Mouse (Mus musculus) liver, adult 2 months (tissue): ENCODE measurements around the gene Rpl19. TPM values are rescaled to one million over a fixed set of nuclear protein-coding genes. Genes with fewer than 3 reads are reported as not detected.
A peak's percentile ranks its signal among the peaks of the same experiment; 100 is the strongest.

ENCODE experiments used
- DNase-seq: peaks from one replicate; pipeline ENCODE4 v3.0.0-alpha.2; 2011; ENCODE audit warnings: low read depth, low spot score; ENCODE audit errors: extremely low read depth
- H3K27ac ChIP-seq: fragments of 200-500 bp; replicated peaks from 2 replicates; pipeline ENCODE4 v1.5.1; 2012; ENCODE audit warnings: low read depth, mild to moderate bottlenecking, control low read depth, inconsistent platforms, low read length; ENCODE audit not compliant: insufficient read depth
- H3K27me3 ChIP-seq: fragments of 200-500 bp; 2 replicates; pipeline ENCODE4 v1.6.1; 2012; ENCODE audit warnings: mild to moderate bottlenecking, moderate library complexity, low read length, inconsistent platforms; ENCODE audit not compliant: control insufficient read depth, insufficient read depth
- H3K36me3 ChIP-seq: fragments of 200-500 bp; 2 replicates; pipeline ENCODE4 v1.6.1; 2012; ENCODE audit warnings: low read length, inconsistent platforms; ENCODE audit not compliant: control insufficient read depth, insufficient read depth
- H3K4me1 ChIP-seq: fragments of 200-500 bp; 2 replicates; pipeline ENCODE4 v1.6.1; 2011; ENCODE audit warnings: low read length; ENCODE audit not compliant: control insufficient read depth, insufficient read depth
- H3K4me3 ChIP-seq: fragments of 200-500 bp; 2 replicates; pipeline ENCODE4 v1.5.1; 2011; ENCODE audit warnings: low read depth, mild to moderate bottlenecking, control low read depth, low read length, moderate library complexity; ENCODE audit not compliant: insufficient read depth
- H3K79me2 ChIP-seq: fragments of 200-500 bp; 2 replicates; pipeline ENCODE4 v1.6.1; 2012; ENCODE audit warnings: inconsistent platforms, mild to moderate bottlenecking, low read length, moderate library complexity; ENCODE audit not compliant: control insufficient read depth, insufficient read depth
- H3K9ac ChIP-seq: fragments of 200-500 bp; 2 replicates; pipeline ENCODE4 v1.6.1; 2012; ENCODE audit warnings: low read depth, mild to moderate bottlenecking, control low read depth, inconsistent platforms, low read length
- CTCF ChIP-seq: fragments of 200-500 bp; IDR thresholded peaks from 2 replicates; pipeline ENCODE4 v1.5.1; 2011; ENCODE audit warnings: low read depth, low read length, control low read depth
- POLR2A ChIP-seq: fragments of 200-500 bp; IDR thresholded peaks from 2 replicates; pipeline ENCODE4 v1.6.1; 2011; ENCODE audit warnings: low read length, control low read depth; ENCODE audit not compliant: insufficient read depth; ENCODE audit errors: extremely low read depth
- WGBS: fragments of 180-500 bp; shearing (Covaris S2); methylation state at CpG from one replicate; pipeline ENCODE4 v1.1.7; 2018; 5-methylcytosine and 5-hydroxymethylcytosine counted together
- polyA plus RNA-seq: library from polyadenylated mRNA; depleted of rRNA; stranded (reverse); fragments of >200 nt; gene quantifications from 2 replicates; pipeline ENCODE4 v1.2.3, GENCODE M21; 2012
- total RNA-seq: library from RNA; depleted of rRNA; stranded (reverse); fragments of >200 nt; gene quantifications from 2 replicates; pipeline ENCODE4 v1.2.3, GENCODE M21; 2014

Rpl19 gene
- total and polyA plus RNA-seq, 2 experiments, result 224 to 614 TPM

DNA sequence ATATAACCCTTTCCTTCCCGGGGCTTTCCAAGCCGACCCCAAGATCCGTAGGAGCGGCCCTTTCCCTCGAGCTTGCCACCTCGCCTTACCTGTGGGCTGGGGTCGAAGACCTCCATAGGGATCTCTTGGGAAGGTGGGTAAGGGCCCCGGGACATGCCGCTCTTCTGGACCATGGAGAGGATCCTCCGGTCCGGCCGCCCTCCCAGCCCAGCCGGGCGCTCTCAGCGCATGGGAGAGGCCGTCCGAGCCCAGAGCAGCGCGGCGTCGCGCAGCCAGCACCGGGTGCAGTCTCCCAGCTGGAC is 4.3 kb upstream of the Rpl19 start:
- Histone ChIP-seq H3K79me2 (peaks cover 4% of the 10 kb centered on the region), H3K27me3 (peaks cover 4% of the 10 kb centered on the region; the same call in 1 of the 2 replicates), H3K4me3 (peak overlapping the region; percentile 69), H3K36me3 (no peaks in the 10 kb centered on the region), H3K4me1 (peaks cover 6% of the 10 kb centered on the region; the same call in 1 of the 2 replicates), H3K9ac (peak overlapping the region; percentile 84), H3K27ac (no peak overlapping the region)
- no peak for DNase-seq
- WGBS, result under 1% methylated on average over 21 of the region's 23 CpGs
- TF ChIP-seq CTCF, result no peak
- TF ChIP-seq POLR2A, result no peak

DNA sequence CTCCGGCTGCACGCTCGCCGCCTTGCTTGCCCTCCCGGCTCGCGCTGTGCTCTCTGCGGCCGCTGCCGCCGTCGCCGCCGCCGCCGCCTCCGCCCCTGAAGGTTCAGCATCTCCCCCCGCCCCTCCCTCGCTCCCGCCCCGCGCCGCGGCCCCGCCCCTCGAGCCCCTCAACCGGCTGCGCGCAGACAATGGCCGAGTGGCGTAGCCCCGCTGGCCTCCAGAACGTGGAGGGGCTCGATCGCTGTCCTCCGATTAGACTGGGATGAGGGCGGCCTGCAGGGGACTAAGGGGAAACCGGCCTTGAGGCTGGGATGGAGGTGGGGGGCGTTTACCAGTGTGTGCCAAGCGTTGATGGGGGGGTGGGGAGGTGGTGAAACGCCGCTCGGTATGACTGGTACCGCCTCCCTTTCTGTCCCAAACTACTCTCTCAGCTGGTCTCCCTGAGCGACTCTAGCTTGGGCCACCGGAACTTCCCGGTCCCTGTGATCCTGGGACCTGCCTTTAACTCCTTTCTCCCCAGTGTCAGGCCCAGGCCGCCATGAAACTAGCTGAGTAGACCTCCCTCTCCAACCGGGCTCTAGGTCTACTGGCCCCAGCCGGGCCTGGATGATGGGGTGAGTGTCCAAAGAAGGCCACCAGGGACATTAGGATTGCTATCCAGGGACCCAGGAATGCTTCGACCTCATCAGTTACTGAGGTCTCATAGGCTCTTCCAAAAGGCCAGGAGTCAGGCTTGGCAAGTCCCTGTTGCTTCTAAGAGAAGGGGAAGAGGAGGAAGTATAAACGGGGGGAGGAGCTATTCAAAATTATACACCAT is 3.7 kb upstream of the Rpl19 start, which contains the start of gene Cacnb1:
Gene Cacnb1 (minus strand): TSS at position 480 of the 817 bp plus-strand sequence.
- Histone ChIP-seq H3K79me2 (peaks cover 7% of the 10 kb centered on the region), H3K27ac (peak within 1 kb of the TSS; percentile 58), H3K4me3 (peak within 1 kb of the TSS; percentile 69), H3K27me3 (peaks cover 4% of the 10 kb centered on the region; the same call in 1 of the 2 replicates), H3K9ac (peak within 1 kb of the TSS; percentile 84), H3K4me1 (peaks cover 6% of the 10 kb centered on the region; the same call in 1 of the 2 replicates), H3K36me3 (no peaks in the 10 kb centered on the region)
- TF ChIP-seq CTCF (no peak), POLR2A (no peak)
- peak; percentile 29 for DNase-seq
- 7% methylated on average over 44 of the region's 52 CpGs for WGBS

DNA sequence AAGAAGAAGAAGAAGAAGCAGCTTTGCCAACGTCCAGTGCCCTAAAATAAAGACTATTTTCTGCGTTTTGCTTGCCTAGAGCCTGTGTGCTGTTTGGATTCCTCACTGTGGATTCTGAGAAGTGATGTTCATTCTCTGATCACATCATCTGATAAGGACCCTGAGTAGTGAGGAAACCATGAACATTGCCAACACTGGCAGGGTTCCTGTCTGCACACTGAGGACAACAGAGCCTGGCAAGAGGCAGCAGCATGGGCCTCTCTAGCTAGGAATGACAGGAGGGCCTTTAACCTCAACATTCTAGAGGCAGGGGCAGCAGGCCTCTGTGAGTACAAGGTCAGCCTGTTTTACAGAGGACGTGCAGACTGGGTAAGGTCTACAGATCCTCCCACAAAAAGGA is 2.0 kb upstream of the Rpl19 start:
- WGBS, result 52% methylated on average over 3 of the region's 3 CpGs
- Histone ChIP-seq H3K79me2 (peaks cover 7% of the 10 kb centered on the region), H3K27ac (no peak overlapping the region; the same call in 1 of the 2 replicates), H3K36me3 (peaks cover 12% of the 10 kb centered on the region), H3K27me3 (peaks cover 4% of the 10 kb centered on the region; the same call in 1 of the 2 replicates), H3K4me1 (peaks cover 6% of the 10 kb centered on the region; the same call in 1 of the 2 replicates), H3K9ac (no peak overlapping the region), H3K4me3 (no peak overlapping the region)
- no peak for DNase-seq
- TF ChIP-seq CTCF (no peak), POLR2A (no peak)

DNA sequence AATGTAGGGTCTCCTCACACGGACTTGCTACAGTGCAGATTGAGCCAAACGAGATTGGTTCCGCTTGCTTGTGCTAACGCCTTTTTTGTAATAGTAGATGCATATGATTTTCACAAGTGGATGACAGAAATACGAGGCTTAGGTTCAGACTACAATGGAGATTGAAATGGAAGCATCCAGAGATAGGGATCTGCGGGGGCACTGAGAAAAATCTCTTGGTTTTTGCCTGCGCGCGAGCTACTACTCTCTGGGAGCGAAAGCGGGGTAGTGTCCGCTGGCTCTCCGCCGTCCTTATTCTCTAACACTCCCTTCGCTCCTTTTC is 301 bp upstream of the Rpl19 start:
- WGBS, result 6% methylated on average over 15 of the region's 15 CpGs
- peak overlapping the region; percentile 78 for H3K9ac ChIP-seq

DNA sequence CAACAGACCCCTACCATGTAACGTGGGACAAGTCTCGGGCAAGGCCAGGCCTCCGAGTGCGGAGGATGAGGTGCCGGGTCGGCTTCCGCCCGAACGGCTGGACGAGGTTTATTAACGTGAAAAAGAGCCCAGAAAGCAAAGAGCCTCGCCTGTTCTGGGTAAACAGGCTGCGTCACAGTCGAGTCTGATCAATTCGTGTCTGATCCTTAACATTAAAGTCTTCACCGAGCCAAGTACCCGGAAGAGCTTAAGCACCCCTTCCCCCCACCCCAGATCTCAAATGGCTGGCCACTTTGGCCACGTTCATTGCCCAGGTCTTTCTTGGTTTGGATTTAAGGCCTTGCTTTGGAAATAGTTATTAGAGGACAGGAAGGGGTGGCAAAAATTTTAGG is 783 bp downstream of the Rpl19 start:
- Histone ChIP-seq H3K27ac (peak overlapping the region; percentile 78), H3K36me3 (peaks cover 25% of the 10 kb centered on the region), H3K4me3 (peak overlapping the region; percentile 99), H3K9ac (peak overlapping the region; percentile 94), H3K79me2 (peaks cover 7% of the 10 kb centered on the region), H3K4me1 (peaks cover 3% of the 10 kb centered on the region), H3K27me3 (no peaks in the 10 kb centered on the region)
- TF ChIP-seq POLR2A (no peak), CTCF (no peak)
- DNase-seq, result peak; percentile 29
- under 1% methylated on average over 18 of the region's 18 CpGs for WGBS

More for the DNA sequence above, 301 bp upstream of the Rpl19 start:
- no peak for DNase-seq
- peak overlapping the region; percentile 59 for H3K4me3 ChIP-seq
- H3K4me1 ChIP-seq, result peaks cover 6% of the 10 kb centered on the region; the same call in 1 of the 2 replicates
- peak overlapping the region; percentile 70 for H3K27ac ChIP-seq
- H3K36me3 ChIP-seq, result peaks cover 25% of the 10 kb centered on the region
- peaks cover 4% of the 10 kb centered on the region; the same call in 1 of the 2 replicates for H3K27me3 ChIP-seq
- no peak for TF ChIP-seq POLR2A
- TF ChIP-seq CTCF, result no peak
- peaks cover 7% of the 10 kb centered on the region for H3K79me2 ChIP-seq

DNA sequence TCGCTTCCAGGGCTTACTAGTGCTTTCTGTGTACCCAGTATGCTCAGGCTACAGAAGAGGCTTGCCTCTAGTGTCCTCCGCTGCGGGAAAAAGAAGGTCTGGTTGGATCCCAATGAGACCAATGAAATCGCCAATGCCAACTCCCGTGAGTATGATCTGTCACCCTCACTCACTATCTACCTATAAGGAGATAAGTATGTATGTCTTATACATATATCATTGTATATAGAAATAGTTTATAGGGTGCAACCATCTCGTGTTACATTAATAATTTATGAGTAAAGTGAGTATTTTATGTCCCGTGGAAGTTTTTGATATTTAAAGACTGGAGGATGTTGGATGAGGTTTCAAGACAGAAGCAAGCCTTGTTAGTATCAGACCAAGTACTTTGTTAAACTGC is 1.3 kb downstream of the Rpl19 start:
- peaks cover 7% of the 10 kb centered on the region for H3K79me2 ChIP-seq
- DNase-seq, result no peak
- H3K36me3 ChIP-seq, result peaks cover 25% of the 10 kb centered on the region
- TF ChIP-seq POLR2A (no peak), CTCF (no peak)
- peak overlapping the region; percentile 94 for H3K9ac ChIP-seq
- peak overlapping the region; percentile 99 for H3K4me3 ChIP-seq
- WGBS, result 12% methylated on average over 7 of the region's 7 CpGs
- H3K27ac ChIP-seq, result no peak overlapping the region
- H3K27me3 ChIP-seq, result no peaks in the 10 kb centered on the region
- peaks cover 3% of the 10 kb centered on the region for H3K4me1 ChIP-seq
